Mouse (Mus musculus): ENCODE data around the gene Map2k2. TPM values are rescaled to one million over a fixed set of nuclear protein-coding genes. Genes with fewer than 3 reads are reported as not detected.
A peak's percentile ranks its signal among the peaks of the same experiment; 100 is the strongest.

The Map2k2 gene
- total RNA-seq, 2 experiments from 2014 or later = 50.2 to 111 TPM

- no peak for ATAC-seq (replicated peaks; ENCODE audit: low FRiP score, low TSS enrichment, poor library complexity, severe bottlenecking)
Observed at GRCm38 (mm10) chr10:81140717-81141454, 35.2 kb downstream of the Map2k2 start.

DNA sequence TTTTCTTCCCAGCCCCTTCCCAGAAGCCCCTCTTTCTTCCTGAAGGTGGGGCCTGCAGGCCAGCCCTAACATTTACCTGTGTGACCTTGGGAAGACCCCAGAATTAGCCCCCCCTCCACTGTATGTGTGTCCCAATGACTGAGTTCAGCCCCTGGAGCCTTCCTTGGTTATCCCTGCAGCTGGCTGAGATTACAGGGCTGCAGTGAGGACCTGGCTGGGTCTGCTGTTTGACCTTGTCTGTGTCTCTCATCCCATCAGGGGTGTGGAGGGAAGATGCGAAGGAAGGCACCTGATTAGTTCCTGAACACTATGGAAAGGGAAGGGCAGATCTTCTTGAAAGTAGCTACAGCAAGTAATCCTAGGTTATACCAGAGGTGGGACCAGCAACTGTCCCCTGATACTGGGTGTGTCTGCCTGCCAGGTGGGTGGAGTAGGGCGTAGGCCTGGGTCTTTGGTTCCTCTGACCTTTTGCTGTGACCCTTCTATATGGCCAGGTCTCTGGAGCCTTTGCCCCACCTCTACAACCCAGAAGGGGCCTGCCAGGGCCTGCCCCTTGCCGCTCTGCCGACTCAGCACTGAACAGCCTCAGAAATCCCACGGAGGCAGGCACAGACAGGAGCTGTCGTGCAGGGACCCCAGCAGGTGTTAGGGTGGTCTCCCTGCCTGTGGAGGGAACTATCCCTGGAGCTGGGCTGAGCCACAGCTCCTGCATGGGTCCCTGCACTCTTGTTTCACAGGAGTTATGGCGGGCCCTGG is 35.9 kb downstream of the Map2k2 start:
- no peak for ATAC-seq (replicated peaks; ENCODE audit: low FRiP score, low TSS enrichment, poor library complexity, severe bottlenecking)

DNA sequence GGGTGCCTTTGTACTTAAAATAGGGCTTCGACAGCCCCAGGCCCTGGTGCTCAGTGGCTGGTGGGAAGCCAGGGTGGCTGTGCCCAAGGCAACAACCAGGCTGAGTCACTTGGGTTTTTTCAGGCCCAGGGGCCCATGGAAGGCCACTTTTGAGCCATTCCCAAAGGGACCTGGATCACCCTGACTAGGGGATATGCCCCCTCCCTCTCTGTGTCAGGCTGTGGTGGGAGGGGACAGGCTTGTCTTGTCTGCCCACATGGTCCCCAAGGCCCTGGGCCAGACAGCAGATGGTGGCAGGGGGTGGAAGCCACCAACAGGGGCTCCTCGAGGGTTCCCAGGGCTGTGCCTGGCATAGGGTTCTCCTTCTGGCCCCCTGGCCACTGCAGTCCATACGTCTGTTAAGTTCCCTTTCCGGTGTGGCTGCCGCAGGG is 36.9 kb downstream of the Map2k2 start:
- no peak for ATAC-seq (replicated peaks; ENCODE audit: low FRiP score, low TSS enrichment, poor library complexity, severe bottlenecking)

DNA sequence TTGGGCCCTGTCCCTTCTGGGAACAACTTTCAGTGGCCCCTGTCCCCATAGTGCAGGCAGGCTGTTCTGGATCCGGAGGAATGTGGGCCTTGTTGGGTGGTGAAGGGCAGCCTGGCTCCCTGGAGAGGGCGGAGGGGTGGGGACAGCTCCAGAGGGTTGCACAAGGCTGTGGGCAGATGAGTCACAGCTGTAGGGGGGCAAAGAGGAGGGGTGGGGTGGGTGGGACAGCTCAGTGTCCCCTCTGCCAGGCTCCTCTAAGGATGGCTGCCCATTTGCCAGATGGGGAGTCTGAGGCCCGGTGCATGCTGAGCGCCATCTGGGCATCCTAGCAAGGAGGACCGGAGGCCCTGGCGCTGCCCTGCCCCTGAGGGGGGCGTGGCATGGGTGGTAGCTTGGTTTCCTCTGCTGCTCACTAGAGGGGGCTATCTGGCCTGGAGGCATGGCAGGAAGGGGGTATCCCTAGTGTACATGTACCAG is 37.5 kb downstream of the Map2k2 start:
- ATAC-seq (replicated peaks; ENCODE audit: low FRiP score, low TSS enrichment, poor library complexity, severe bottlenecking) = no peak

- no peak for ATAC-seq (replicated peaks; ENCODE audit: low FRiP score, low TSS enrichment, poor library complexity, severe bottlenecking)
Observed at GRCm38 (mm10) chr10:81143845-81144437, 38.2 kb downstream of the Map2k2 start.

DNA sequence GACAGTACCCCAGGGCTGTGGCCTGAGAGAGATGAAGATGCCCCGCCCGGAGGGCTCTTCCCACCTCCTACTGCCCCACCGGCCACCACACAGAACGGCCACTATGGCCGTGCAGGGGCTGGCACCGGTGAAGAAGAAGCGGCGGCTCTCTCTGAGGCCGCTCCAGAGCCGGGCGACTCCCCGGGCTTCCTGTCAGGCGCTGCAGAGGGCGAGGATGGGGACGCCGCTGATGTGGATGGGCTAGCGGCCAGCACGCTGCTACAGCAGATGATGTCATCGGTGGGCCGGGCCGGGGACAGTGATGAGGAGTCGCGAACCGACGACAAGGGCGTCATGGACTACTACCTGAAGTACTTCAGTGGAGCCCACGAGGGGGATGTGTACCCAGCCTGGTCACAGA is 39.0 kb downstream of the Map2k2 start:
- ATAC-seq (replicated peaks; ENCODE audit: low FRiP score, low TSS enrichment, poor library complexity, severe bottlenecking) = no peak

GRCm38 (mm10) chr10:81145307-81145706 is 39.6 kb downstream of the Map2k2 start:
- no peak for ATAC-seq (replicated peaks; ENCODE audit: low FRiP score, low TSS enrichment, poor library complexity, severe bottlenecking)

DNA sequence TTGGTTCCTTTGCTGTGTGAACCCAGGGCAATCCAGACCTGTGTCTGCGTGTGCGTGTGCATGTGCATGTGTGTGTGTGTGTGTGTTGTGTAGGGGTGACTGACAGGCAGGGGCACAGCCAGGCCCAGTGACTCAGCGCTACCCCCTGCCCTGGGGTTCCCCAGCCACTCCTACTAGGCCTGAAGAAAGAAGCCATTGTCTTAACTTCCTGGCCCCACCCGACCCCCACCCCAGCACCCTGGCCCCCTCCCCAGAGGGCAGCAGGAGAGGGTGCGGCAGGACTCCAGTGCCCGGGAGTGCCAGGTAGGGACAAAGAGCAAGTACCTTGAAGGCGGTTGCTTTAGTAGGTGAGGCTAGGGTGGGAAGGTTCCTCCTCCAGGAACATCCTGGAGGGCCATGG is 40.1 kb downstream of the Map2k2 start:
- no peak for ATAC-seq (replicated peaks; ENCODE audit: low FRiP score, low TSS enrichment, poor library complexity, severe bottlenecking)

DNA sequence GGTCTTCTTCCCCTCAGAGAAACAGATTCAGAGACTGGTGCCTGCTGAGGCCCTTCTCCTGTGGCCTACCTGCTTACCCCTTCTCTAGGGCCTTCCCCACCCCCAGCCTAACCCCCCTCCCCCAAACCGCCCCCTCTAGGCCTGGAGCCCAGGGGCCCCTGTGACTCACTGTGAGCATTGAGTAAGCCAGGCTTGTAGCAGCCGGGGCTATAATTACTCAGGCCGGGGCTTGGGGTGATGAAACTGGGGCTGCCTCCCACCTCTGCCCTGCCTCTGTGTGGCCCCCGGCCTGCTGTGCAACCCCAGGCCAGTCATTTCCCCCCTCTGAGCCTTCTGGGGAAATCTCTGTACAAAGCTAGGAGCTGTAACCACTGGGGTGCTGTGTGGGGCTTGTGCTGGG is 40.6 kb downstream of the Map2k2 start:
- ATAC-seq (replicated peaks; ENCODE audit: low FRiP score, low TSS enrichment, poor library complexity, severe bottlenecking) = no peak

DNA sequence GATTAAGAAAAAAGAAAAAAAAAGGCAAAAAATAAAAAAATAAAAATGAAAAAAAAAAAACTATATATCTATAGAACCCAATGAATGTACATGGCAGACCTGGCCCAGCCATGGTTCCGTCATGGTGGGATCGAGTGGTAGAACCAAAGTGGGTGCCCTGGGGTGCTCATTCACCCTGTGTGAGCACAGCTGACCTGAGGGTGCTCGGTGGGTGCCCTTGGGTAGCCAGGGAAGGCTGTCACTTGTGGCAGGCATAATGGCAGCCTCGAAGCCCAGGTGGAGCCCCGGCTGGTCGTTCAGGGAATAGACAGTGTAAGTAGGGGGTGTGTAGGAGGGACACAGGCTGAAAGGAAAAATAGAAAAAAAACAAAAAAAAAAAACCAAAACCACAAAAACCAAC is 45.5 kb downstream of the Map2k2 start:
- ATAC-seq (replicated peaks; ENCODE audit: low FRiP score, low TSS enrichment, poor library complexity, severe bottlenecking) = no peak

DNA sequence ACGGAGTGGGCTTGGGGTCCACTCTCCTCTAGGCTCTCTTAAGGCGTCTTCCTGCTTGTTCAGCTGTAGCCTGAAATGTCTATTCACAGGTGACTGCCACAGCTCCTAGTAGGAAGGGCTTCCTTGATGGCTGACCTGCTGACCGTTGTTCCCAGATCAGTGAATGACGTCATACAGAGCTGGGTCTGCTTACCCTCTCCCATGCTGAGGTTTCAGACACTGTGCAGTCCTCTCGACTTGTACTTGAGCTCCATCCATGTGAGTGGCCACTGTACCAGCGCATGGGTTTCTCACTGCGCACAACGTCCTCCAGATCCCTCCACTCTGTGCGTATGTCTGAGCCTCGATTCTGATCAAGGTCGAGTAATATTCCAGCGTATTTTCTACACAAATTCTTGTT is 46.9 kb downstream of the Map2k2 start:
- no peak for ATAC-seq (replicated peaks; ENCODE audit: low FRiP score, low TSS enrichment, poor library complexity, severe bottlenecking)

GRCm38 (mm10) chr10:81154313-81154712 is 48.6 kb downstream of the Map2k2 start:
- ATAC-seq (replicated peaks; ENCODE audit: low FRiP score, low TSS enrichment, poor library complexity, severe bottlenecking) = no peak

- ATAC-seq (replicated peaks; ENCODE audit: low FRiP score, low TSS enrichment, poor library complexity, severe bottlenecking) = no peak
Observed at GRCm38 (mm10) chr10:81154736-81155135, 49.0 kb downstream of the Map2k2 start.

- ATAC-seq (replicated peaks; ENCODE audit: low FRiP score, low TSS enrichment, poor library complexity, severe bottlenecking) = no peak
Observed at GRCm38 (mm10) chr10:81161602-81162317, 56.0 kb downstream of the Map2k2 start.

DNA sequence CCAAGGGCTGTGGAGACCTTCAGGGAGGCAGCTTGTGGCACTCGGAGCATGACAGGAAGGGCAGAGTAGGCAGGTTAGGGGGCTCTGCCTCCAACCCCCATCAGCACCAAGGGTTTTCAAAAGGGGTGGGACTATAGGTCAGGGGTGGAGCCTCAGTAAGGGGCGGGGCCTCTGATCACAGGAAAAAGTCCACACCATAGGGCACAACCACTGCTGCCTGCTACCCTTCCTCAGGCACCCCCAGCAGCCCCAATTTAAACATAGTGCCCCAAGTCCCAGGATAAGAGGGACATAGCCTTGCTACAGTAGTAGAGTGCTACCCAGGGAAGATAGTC is 56.6 kb downstream of the Map2k2 start:
- 0 out of 2 replicates have a peak, but pooled peaks have one; percentile 23 for ATAC-seq (replicated peaks; ENCODE audit: low FRiP score, low TSS enrichment, poor library complexity, severe bottlenecking)

DNA sequence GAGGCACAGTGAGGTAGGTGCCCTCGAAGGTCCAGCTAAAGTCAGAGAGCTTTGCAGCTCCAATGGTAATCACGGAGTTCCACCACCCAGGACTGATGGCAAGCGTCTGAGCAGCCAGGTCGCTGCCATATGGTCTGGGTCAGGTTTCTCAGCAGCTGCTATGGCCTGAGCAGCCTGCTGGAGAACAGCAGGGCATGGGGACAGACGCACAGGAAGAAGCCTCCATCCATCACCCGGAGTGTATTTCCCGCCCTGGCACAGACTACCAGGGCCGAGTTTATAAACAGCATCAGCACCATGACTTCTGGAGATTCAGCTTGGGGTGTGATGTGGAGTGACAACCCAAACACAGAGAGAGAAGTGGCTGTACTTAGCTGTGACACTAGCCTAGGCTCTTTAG is 59.4 kb downstream of the Map2k2 start:
- no peak for ATAC-seq (replicated peaks; ENCODE audit: low FRiP score, low TSS enrichment, poor library complexity, severe bottlenecking)

DNA sequence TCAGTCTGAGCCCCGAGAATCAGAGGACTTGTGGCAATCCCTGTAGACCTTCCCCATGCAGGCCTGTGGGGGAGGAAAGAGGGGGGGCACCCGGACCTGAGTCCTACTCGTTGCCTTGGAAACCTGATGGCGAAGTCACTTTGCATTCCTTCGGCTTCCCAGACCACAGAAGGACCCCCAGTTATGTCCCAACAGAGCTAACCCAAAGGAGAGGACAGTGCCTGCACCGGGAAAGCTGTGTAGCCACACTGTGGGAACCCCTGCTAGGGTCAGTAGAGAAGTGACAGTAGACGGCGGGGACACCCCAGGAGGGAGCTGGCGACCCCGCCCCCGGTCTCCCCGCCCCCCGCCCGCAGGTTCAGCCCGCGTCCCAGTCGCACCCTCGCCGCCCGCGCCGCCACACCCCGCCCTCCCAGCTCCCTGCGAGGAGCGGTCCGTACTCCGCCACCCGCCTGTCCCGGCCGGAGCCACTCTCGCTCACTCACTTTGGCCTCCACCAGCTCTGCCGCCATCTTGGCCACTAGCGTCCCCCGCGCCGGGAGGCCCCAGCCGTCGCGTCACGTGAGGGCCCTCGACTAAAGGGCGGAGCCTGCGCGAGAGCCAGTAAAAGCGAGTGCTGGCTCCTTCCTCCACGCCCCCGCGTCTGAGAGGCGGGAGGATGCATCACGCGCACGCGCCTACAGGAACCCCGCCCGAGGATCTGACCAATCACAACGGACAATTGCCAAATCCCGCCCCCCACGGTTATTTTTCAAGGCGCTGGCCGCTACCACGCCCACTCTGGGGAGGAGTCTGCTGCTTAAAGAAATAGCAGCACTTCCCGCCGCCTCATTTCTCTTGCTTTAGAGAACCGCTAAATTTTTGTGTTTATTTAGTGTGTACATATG is 61.7 kb downstream of the Map2k2 start, which contains the start of gene Pias4:
Gene Pias4, minus strand, starts transcription at position 724 of the 887 bp plus-strand sequence.
- peak; percentile 89 for ATAC-seq (replicated peaks; ENCODE audit: low FRiP score, low TSS enrichment, poor library complexity, severe bottlenecking)

DNA sequence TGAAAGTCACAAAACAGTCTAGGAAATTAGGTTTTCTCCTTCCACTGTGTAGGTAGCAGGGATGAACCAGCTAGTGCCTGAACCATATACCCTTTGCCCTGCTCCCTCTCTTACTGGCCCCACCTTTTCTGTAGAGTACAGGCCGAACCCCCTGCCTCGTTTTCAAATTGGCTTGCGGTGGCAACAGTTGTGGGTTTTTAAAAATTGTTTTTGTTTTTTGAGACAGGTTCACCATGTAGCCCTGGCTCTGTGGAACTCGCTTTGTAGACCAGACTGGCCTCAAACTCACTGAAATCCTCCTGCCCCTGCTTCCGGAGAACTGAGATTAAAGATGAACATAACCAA is 62.3 kb downstream of the Map2k2 start:
- peak; percentile 27 for ATAC-seq (replicated peaks; ENCODE audit: low FRiP score, low TSS enrichment, poor library complexity, severe bottlenecking)

All from megakaryocyte-erythroid progenitor cell, adult 5-6 weeks (primary cell).